Mouse (Mus musculus) lung, adult 2 months (tissue): Measurements from ENCODE around the gene Sf3a3. TPM values are rescaled to one million over a fixed set of nuclear protein-coding genes. Genes with fewer than 3 reads are reported as not detected.
A peak's percentile ranks its signal among the peaks of the same experiment; 100 is the strongest.

Experiments
- DNase-seq: peaks from one replicate; pipeline ENCODE4 v3.0.0; 2022
- H3K4me1 ChIP-seq: fragments of 200-500 bp; 2 replicates; pipeline ENCODE4 v1.6.1; 2011; ENCODE audit warnings: low read length; ENCODE audit not compliant: control insufficient read depth, insufficient read depth
- H3K4me3 ChIP-seq: fragments of 200-500 bp; replicated peaks from 2 replicates; pipeline ENCODE3; 2011; ENCODE audit warnings: low read depth, mild to moderate bottlenecking, control low read depth, low read length; ENCODE audit errors: extremely low read depth
- CTCF ChIP-seq: fragments of 200-500 bp; IDR thresholded peaks from 2 replicates; pipeline ENCODE4 v1.5.1; 2011; ENCODE audit warnings: mild to moderate bottlenecking, low read length, control low read depth; ENCODE audit not compliant: insufficient read depth
- POLR2A ChIP-seq: fragments of 200-500 bp; IDR thresholded peaks from 2 replicates; pipeline ENCODE4 v1.6.1; 2011; ENCODE audit warnings: low read depth, mild to moderate bottlenecking, control low read depth, low read length, borderline replicate concordance; ENCODE audit errors: extremely low read depth
- WGBS: fragments of 180-500 bp; shearing (Covaris S2); methylation state at CpG from one replicate; pipeline ENCODE4 v1.1.7; 2018; 5-methylcytosine and 5-hydroxymethylcytosine counted together
- polyA plus RNA-seq: library from polyadenylated mRNA; depleted of rRNA; stranded (reverse); fragments of >200 nt; gene quantifications from 2 replicates; pipeline ENCODE4 v1.2.3, GENCODE M21; 2012

Gene Sf3a3
- polyA plus RNA-seq, 1 experiment, result 11.5 TPM

- no peak for DNase-seq
- Histone ChIP-seq H3K4me1 (no peaks in the 10 kb centered on the region), H3K4me3 (no peak overlapping the region)
- no peak for TF ChIP-seq POLR2A
- TF ChIP-seq CTCF, result no peak
- WGBS, result 87% methylated on average over 6 of the region's 6 CpGs
Observed at GRCm38 (mm10) chr4:124675958-124676357, 38.6 kb upstream of the Sf3a3 start.

- DNase-seq, result no peak
Observed at GRCm38 (mm10) chr4:124682270-124682669, 32.3 kb upstream of the Sf3a3 start.

GRCm38 (mm10) chr4:124683474-124683873, 31.1 kb upstream of the Sf3a3 start:
- TF ChIP-seq POLR2A, result no peak
- TF ChIP-seq CTCF, result no peak
- WGBS, result 75% methylated on average over 4 of the region's 4 CpGs
- Histone ChIP-seq H3K4me1 (peaks cover 3% of the 10 kb centered on the region; the same call in 1 of the 2 replicates), H3K4me3 (no peak overlapping the region)
- no peak for DNase-seq

More at GRCm38 (mm10) chr4:124682270-124682669, 32.3 kb upstream of the Sf3a3 start:
- H3K4me3 ChIP-seq, result no peak overlapping the region
- no peak for TF ChIP-seq POLR2A
- no peak for TF ChIP-seq CTCF
- 42% methylated on average over 7 of the region's 7 CpGs for WGBS
- H3K4me1 ChIP-seq, result peaks cover 3% of the 10 kb centered on the region; the same call in 1 of the 2 replicates

GRCm38 (mm10) chr4:124685004-124685403, 29.6 kb upstream of the Sf3a3 start:
- Histone ChIP-seq H3K4me1 (peaks cover 3% of the 10 kb centered on the region; the same call in 1 of the 2 replicates), H3K4me3 (no peak overlapping the region)
- no peak for TF ChIP-seq CTCF
- TF ChIP-seq POLR2A, result no peak
- WGBS, result 71% methylated on average over 4 of the region's 4 CpGs
- no peak for DNase-seq

- Histone ChIP-seq H3K4me3 (no peak overlapping the region), H3K4me1 (peaks cover 3% of the 10 kb centered on the region; the same call in 1 of the 2 replicates)
- WGBS, result 59% methylated on average over 8 of the region's 8 CpGs
- no peak for TF ChIP-seq CTCF
- TF ChIP-seq POLR2A, result no peak
- no peak for DNase-seq
Observed at GRCm38 (mm10) chr4:124685453-124685852, 29.1 kb upstream of the Sf3a3 start.

- DNase-seq, result no peak
- TF ChIP-seq CTCF, result no peak
- TF ChIP-seq POLR2A, result no peak
- Histone ChIP-seq H3K4me1 (peaks cover 3% of the 10 kb centered on the region; the same call in 1 of the 2 replicates), H3K4me3 (no peak overlapping the region)
- WGBS, result 45% methylated on average over 8 of the region's 8 CpGs
Observed at GRCm38 (mm10) chr4:124685897-124686402, 28.6 kb upstream of the Sf3a3 start.

GRCm38 (mm10) chr4:124691455-124691854, 23.1 kb upstream of the Sf3a3 start:
- 83% methylated on average over 8 of the region's 8 CpGs for WGBS
- Histone ChIP-seq H3K4me3 (no peak overlapping the region), H3K4me1 (peaks cover 3% of the 10 kb centered on the region)
- TF ChIP-seq POLR2A, result no peak
- TF ChIP-seq CTCF, result no peak
- no peak for DNase-seq

GRCm38 (mm10) chr4:124692416-124692861, 22.1 kb upstream of the Sf3a3 start:
- DNase-seq, result no peak
- WGBS, result 47% methylated on average over 3 of the region's 3 CpGs
- Histone ChIP-seq H3K4me3 (no peak overlapping the region), H3K4me1 (peaks cover 3% of the 10 kb centered on the region)
- no peak for TF ChIP-seq POLR2A
- no peak for TF ChIP-seq CTCF

GRCm38 (mm10) chr4:124693135-124693894, 21.3 kb upstream of the Sf3a3 start, which contains the start of gene Utp11:
Utp11 (minus strand) TSS chr4:124693600.
- TF ChIP-seq POLR2A (peak; percentile 77; the same call in 1 of the 2 replicates), CTCF (no peak)
- peaks cover 3% of the 10 kb centered on the region for H3K4me1 ChIP-seq
- peak within 1 kb of the TSS; percentile 91 for H3K4me3 ChIP-seq
- 1% methylated on average over 43 of the region's 43 CpGs for WGBS
- peak; percentile 84 for DNase-seq
